Mouse (Mus musculus) ES-Bruce4 (cell line): ENCODE data around the gene Myo1a.

Source experiments
- CTCF ChIP-seq: IDR thresholded peaks from one replicate; pipeline ENCODE4 v1.8.1; 2011; ENCODE audit warnings: low read depth, low read length
- EP300 ChIP-seq: IDR thresholded peaks from 2 replicates; pipeline ENCODE4 v1.6.1; 2011; ENCODE audit warnings: low read depth, low read length; ENCODE audit not compliant: insufficient read depth
- POLR2A ChIP-seq: IDR thresholded peaks from one replicate; pipeline ENCODE4 v1.8.1; 2011; ENCODE audit warnings: low read length; ENCODE audit not compliant: insufficient read depth

- no peak for TF ChIP-seq CTCF
- no peak for TF ChIP-seq POLR2A
- TF ChIP-seq EP300: no peak
Measured at GRCm38 (mm10) chr10:127725136-127725535, 20.2 kb downstream of the Myo1a start.
